Mouse (Mus musculus): Measurements from ENCODE around the gene Vil1. TPM values are rescaled to one million over a fixed set of nuclear protein-coding genes. Genes with fewer than 3 reads are reported as not detected.
"Not testable (repeated sequence)": the region's sequence is repeated elsewhere in the genome, so short reads cannot be mapped to it uniquely, and the experiment has no call there.

The Vil1 gene
- total RNA-seq, 2 experiments from 2014 or later = 1.6 to 7.1 TPM

DNA sequence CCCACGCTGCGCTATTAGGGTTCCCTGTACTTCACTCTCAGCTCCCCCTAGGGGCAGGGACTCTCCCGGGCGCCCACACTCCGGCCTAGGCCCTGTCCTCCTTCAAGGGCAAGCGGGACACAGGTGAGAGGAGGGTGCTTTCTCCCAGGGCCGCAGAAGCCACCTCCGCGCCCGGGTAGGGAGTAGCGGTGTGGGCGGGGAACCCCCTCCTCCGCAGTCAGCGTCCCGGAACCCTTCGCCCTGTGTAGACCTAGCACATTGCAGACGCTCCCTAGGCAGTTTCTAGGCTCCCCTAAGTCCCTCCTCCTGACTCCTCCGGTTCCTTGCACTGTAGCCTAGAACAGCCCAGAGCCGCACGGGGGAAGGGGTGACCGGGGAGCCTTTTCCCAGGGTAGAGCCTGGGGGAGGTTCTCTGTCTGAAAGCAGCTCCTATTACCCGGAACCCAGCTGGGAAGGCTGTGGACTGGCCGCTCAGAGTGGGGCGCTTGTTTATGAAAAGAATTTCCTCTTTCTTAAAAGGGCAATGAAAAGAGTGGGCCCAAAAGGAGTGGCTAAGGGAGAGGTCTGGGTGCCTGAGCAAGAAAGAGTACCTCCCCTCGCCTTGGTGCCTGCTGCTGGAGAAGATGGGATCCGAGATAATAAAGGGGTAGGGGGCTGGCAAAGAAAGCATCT is 22.3 kb upstream of the Vil1 start:
- peak; percentile 87 to 92 for DNase-seq (ENCODE audit: low spot score in 2 of 2)

DNA sequence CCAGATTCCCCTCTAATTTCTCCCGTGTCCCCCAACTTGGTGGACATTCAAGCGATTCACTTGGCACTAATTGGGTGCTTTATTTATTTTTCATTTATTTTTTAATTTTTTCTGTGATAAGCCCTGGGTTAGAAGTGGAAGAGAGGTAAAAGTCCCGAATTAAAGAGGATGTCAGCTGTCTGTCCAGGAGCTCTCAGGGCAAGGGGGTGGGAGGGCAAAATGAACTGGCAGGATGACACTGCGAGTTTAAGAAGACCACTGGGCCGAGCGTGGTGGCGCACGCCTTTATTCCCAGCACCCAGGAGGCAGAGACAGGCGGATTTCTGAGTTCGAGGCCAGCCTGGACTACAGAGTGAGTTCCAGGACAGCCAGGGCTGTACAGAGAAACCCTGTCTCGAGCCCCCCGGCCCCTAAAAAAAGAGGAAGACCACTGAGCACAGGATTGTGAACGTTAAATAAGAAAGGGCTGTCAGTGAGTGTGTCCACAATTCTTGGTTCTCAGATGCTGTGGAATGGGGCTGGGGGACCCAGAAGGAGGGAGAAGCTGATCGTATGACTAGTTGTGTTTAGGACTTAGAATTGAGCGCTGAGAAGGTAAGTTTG is 21.7 kb upstream of the Vil1 start:
- DNase-seq (ENCODE audit: low spot score in 2 of 2) = no peak

DNA sequence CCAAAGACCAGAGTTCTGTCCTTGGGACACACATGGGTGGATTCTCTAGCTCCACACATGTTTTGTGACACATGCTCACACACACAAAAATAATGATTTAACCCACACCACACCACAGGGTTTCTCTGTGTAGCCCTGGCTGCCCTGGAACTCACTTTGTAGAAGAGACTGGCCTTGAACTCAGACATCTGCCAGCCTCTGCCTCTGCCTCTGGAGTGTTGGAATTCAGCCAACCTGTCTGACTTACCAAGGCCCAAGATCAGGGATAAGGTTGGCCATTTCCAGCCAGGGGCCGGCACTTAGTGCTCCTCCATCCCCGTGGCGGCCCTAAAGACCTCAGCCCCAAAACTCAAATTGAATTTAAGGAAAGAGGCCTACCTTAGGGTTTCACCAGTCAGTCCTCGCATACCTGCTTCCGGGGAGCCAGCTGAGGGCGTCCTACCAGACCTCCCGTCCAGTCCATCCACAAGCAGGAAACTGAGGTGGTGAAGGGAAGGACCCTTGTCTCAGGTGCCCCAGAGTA is 20.7 kb upstream of the Vil1 start:
- no peak for DNase-seq (ENCODE audit: low spot score in 2 of 2)

DNA sequence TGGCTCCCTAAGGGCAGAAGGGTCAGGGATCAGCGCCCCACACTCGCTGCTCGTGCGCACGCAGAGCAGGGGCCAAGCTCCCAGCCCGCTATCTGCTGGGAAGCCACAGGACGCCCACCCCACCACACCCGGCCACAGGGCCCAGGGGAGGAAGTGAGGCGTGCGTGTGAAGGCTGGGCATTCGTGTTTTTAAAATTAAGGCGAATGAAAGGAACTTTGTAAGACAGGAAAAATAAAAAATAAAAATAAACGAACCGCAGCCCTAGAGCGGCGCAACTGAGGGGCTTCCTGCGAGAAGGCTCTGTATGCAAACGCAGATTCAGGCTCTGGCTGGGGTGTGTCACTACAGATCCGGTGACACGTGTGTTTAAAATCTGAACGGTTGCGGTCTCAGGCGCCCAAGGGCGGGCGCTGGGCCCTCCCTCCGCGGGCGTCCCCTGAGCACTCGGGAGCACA is 19.3 kb upstream of the Vil1 start:
- DNase-seq (ENCODE audit: low spot score in 2 of 2) = no peak

DNA sequence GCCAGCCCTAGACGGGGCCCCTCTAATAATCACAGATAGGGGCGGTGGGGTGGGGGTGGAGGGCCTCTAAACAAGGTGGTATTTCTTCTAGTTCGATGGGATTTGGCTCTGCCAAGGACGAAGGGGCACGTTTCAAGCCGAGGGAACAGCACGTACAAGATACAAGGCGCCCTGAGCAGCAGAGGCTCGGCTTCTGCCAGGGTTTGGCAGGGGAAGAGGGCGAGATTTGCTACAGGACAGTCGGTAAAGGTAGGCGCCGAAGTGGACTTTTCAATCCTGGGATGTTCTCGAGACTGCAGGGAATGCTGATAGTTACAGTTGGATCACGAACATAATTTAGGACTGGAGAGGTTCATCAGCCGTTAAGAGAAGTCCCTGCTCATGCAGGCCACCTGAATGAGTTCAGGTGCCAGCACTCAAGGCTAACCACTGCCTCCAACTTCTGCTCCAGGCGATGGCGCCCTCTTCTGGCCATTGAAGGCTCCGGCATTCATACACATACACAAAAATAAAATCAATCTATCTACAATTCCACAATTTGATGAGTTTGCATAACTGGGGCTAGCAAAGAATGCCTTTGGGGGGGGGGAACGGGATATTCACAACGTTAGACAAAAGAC is 18.8 kb upstream of the Vil1 start:
- no peak for DNase-seq (ENCODE audit: low spot score in 2 of 2)

DNA sequence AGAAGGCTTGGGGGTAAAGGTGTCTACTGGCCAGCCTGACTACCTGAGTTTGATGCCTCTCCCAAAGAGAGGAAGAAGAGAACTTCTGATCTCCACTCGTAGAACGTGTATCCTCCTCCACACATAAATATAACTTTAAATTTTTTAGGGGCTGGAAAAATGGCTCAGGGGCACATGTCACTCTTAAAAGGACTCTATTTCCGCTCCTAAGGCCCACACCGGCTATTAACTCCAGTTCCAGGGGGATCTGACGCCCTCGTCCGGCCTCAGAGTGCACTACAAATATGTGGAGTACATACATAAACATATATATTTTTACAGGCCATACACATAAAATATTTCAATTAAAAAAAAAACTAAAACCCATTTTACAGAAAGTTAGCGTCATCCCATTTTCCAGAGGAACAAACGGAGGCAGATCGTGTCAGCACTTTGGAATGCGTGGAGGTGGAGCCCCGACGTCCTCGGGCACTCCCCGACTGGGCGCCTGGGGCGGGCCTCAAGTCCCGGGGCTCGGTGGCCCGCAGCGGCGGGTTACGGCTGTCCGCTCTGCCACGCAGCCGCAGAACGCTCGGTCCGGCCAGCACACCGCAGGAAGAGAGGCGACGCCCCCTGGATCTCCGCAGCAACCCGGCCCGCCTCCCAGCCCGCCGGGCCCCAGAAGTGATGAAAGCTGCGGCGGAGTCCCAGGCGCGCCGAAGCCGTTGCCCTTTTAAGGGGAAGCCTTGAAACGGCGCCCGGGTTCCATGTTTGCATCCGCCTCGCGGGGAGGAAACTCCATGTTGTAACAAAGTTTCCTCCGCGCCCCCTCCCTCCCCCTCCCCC is 18.0 kb upstream of the Vil1 start, which contains the start of gene Ctdsp1:
TSS of gene Ctdsp1 (plus strand) at position 586 of the 825 bp plus-strand sequence.
- DNase-seq (ENCODE audit: low spot score in 2 of 2) = peak; percentile 92 to 94

DNA sequence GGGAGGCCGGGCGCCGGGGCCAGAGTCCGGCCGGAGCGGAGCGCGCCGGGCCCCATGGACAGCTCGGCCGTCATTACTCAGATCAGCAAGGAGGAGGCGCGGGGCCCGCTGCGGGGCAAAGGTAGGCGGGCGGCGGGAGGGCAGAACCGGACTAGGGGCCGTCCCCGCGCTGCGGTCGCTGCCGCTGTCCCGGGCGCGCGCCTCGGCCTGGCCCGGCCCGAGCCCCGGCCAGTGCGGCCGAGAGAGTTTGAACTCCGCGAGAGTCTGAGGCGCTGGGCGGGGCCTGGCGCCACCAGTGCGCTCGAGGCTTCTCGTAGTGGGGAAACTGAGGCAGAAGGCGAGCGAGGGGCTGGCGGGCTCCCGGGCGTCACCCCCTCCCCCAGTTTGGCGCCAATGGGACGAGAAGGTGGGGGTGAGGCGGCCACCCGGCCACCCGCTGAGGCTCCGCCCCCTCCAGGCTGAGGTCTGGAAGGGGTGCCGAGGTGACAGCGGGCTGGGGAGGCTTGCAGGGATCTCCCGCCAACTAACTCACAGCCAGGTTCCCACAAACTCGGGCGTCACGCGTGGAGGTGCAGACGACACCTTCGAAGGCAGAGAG is 17.2 kb upstream of the Vil1 start:
- peak; percentile 47 to 62 for DNase-seq (ENCODE audit: low spot score in 2 of 2)

DNA sequence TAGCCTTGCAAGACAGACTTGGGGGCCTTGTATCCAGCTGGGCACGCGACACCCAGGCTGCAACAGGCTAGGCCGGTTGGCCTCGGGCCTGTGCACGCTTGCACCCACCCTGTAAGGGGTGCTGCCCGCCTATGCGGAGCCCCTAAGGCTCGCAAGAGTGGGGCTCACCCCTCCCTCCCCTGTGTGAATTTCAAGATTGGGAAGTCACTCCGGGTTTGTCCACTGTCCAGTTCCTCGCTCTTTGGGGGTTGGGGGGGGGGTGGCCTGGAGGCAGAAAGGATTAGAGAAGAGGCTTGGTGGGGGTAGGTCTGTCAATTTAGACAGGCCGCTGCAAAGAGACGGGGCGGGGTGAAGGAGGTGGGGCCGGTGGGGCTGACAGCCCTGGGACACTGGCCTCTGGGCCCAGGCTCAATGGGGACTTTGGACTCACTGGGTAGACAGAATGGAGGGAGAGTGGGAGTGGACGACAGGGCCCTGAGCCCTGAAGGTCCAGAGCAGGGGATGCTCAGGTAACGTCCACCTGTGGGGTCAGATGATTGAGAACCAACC is 16.7 kb upstream of the Vil1 start:
- no peak for DNase-seq (ENCODE audit: low spot score in 2 of 2)

DNA sequence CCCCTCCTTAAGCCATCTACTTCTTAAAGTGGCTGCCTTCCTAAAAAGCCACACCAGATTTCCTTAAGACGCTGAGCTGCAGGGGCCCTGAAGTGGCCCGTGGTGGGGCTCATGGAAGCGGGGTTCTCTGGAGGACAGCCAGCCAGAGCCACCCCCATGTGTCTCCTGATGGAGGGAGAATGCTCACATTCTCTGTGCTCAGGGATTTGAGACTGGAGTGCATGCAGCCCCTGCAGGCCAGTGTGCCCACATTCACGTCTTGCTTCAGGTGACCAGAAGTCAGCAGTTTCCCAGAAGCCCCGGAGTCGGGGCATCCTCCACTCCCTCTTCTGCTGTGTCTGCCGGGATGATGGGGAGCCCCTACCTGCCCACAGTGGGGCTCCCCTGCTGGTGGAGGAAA is 16.2 kb upstream of the Vil1 start:
- no peak for DNase-seq (ENCODE audit: low spot score in 2 of 2)

DNA sequence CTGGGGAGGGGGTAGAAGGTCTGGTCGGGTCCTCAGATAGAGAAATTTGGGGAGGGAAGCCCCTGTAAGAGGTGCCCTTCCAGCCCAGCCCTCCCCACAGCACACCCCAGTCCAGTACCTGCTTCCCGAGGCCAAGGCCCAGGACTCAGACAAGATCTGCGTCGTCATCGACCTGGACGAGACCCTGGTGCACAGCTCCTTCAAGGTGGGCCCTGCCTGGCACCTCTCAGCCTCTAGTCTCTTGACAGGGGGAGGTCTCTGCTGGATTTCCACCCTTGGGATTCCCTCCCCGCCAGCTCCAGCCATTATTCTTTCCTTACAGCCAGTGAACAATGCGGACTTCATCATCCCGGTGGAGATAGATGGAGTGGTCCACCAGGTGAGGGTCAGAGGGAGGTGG is 15.5 kb upstream of the Vil1 start:
- no peak for DNase-seq (ENCODE audit: low spot score in 2 of 2)

DNA sequence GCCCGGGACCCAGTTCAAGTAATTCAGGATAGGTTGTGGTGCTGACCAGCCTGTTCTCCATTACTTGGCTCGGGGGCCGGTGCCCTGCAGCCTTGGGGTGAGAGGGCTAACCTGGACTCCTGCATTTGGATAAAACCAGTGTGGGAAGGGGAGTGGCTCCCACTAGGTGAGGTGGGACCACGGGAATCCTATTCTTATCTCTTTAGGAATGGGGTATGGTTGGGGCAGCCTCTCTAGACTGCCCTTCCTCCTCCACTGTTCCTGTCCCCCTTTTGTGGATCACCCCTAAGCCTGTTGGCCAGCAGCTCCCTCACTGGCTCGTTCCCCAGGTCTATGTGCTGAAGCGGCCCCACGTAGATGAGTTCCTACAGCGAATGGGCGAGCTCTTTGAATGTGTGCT is 14.9 kb upstream of the Vil1 start:
- no peak for DNase-seq (ENCODE audit: low spot score in 2 of 2)

DNA sequence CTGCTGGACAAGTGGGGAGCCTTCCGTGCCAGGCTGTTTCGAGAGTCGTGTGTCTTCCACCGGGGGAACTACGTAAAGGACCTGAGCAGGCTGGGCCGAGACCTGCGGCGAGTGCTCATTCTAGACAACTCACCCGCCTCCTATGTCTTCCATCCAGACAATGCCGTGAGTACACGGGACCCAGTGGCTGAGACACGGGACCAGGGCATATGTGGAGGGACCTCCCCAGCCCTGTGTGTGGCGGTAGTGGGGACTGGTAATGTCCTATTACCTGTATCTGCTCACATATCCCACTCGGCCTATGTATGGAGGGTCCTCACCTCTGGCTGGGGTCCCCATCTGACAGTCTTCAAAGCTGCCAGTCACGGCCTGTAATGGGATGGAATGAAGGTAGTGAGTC is 14.3 kb upstream of the Vil1 start:
- no peak for DNase-seq (ENCODE audit: low spot score in 2 of 2)

DNA sequence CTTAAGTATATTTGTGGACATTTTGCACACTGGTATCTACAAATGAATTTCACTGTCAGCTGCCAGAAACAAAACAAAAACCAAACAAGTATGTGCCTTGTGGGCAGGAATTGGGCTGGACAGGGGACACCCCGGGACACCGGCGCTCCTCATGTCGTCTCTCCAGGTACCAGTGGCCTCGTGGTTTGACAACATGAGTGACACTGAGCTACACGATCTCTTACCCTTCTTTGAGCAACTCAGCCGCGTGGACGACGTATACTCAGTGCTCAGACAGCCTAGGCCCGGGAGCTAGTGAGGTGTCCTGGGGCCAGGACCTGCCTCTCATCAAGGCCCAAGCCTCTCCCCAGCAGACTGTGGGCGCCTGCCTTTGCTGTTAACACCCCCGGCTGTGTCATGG is 13.9 kb upstream of the Vil1 start:
- no peak for DNase-seq (ENCODE audit: low spot score in 2 of 2)

DNA sequence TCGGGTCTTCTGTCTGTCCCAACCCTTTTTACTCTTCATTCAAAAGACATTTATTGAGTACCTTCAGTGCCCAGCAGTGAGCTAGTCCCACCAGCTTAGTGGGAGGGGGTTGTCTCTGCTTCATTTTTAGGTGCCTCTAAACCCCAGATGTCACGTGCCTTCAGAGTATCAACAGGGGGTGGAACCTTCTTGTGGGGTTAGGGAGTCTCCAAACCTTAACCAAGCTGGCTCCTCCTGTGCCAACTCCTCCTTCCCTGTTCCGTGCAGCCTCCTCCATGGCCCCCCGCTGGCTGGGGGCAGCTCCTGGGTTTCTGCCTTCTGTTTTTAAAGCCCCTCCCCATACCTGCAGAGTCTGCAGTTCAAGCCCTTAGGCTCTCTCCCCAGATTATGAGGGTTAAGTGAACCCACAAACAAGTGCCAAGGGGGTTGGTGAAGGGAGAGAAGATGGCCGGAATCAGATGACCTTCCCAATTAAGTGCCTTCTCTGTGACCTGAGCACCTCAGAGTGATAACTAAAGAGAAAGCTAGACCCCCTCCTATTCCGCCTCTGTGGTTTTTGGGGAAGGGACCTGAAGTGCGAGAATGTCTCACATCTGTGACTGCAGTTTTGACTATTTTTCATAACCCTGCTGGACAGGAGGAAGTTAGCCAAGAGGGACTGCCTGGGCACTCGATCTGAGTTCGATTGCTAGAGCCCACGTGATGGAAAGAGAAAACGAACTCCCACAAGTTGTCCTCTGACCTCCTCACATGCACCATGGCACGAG is 12.5 kb upstream of the Vil1 start:
- DNase-seq (ENCODE audit: low spot score in 2 of 2) = not testable (repeated sequence)

DNA sequence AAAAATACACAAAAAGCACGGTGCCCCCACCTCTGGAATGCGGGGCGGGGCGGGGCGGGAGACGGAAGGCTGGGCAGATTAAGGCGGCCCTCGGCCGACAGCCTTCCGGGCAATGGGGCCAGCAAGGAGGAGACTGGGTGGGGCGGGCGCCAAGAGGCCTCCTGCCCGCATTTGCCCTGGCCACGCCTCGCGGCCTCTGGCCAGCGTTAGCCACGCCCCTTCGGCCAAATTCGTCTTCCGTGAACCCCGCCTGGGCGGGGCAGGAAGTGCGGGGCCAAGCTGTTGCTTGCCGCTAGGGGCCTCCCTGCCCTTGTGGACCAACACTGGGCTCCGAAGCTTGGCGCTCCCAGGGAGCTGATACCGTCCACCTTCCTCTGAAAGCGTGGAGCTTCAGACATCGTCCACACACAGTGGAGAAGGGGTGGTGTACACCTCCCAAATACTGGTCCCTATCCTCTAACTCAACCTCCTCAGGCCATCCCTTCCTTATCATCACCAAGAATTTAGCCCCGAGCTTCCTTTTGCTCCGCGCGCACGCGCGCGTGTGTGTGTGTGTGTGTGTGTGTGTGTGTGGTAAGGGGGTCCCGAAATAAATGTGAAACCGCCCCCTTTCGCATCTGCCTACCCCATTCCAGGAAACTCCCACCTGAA is 11.8 kb upstream of the Vil1 start:
- DNase-seq (ENCODE audit: low spot score in 2 of 2) = peak; percentile 98 to 99

DNA sequence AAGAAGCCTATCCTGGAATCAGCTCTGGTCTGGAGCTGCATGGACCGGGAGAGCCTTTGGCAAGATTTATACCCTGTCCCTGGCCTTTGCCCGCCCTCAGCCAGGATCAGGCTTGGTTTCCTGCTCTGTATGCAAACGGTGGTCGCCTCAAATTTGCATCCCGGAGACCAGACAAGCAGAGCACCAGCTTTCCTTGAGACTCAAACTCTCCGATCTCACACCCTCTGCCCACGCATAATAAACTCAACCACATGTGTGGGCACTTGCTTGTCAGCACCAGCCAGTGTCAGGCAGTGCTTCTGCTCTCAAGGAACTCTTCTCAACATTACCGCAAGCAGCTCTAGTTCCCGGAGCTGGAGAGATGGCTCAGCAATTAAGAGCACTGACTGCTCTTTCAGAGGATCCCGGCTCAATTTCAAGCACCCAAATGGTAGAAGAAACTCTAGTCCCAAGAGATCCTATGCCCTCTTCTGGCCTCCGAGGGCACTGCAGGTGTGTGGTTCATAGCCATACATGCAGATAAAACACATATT is 11.2 kb upstream of the Vil1 start:
- DNase-seq (ENCODE audit: low spot score in 2 of 2) = no peak

DNA sequence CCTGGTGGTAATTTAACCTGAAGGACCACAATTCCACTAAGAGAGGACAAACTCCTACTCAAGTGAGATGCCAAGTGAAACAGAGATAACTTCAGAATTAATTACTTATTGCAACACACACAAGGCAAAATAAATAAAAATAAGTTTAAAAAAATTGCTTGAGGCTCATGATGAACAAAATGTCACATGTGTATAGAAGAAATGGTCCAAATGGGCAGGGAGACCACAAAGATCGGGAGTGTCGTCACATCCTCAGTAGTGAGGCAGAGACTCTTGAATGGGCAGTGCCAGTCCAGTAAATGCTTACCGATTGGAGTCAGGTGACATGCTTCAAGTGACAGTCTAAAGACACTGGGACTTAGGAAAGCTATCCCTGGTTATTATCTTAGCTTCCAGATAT is 8.6 kb upstream of the Vil1 start:
- DNase-seq (ENCODE audit: low spot score in 2 of 2) = no peak

DNA sequence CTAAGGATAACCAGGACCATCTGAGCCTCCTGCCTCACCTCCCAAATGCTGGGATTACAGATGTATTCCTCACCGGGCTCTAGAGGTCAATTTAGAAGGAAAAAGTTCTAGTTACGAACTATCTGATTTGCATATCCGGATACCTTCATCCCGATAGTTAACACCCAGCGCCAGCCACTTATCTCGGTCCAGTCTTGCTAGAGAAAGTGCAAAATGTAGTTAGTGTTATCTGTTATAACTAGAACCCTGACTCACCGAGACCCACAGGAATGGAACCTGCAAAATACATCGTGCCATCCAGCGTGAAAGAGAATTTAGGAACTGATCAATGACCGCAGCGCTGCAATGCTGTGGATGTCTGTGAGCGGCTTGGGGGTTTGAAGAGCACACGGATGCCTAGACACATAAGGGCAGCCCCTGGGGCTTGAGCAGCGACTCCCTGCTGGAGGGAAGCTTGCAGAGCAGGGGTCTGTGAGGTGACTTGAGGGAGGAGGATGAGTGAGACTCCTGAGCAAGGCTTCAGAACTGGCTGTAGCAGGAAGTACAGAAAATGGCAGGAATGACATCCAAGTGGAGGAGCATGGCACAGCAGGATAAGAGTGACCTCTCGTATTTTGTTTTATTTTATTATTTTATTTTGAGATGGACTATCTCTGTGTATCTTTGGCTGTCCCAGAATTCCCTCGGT is 8.0 kb upstream of the Vil1 start:
- DNase-seq (ENCODE audit: low spot score in 2 of 2) = no peak

DNA sequence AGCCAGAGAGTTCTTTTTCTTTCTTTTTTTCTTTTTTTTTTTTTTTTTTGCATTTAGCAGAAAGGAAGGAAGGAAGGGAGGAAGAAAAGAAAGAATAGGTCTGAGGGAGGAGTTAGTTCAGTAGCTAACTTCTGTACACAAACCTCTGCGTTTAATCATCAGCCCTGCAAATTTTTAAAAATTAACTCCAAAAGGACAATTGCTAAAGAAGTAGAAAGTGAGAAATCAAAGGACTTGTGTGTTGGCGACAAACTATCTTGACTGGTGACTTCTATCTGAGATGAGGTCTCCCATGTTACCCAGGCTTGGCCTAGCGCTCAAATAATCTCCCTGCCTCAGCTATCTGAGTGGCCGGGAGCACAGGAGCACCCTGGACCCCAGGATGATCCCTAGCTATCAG is 5.0 kb upstream of the Vil1 start:
- DNase-seq (ENCODE audit: low spot score in 2 of 2) = no peak
